ENCODE assay signal across 26 mouse cellular contexts in genomic region chr9:115320156-115320555, GRCm38 (mm10).
"Had no signal": no experiment of that assay in that cellular context is flagged by ENCODE, and none has a peak within 500 bp of the region (broad histone marks: within the 10 kb centered on the region; RNA-seq: fewer than 3 reads in every experiment).

No protein-coding gene starts in this region.

- H3K9ac ChIP-seq: heart, embryonic 13.5 days; heart, embryonic 15.5 days; hindbrain, embryonic 13.5 days; hindbrain, embryonic 15.5 days; kidney, embryonic 15.5 days; limb, embryonic 12.5 days; limb, embryonic 15.5 days; liver, embryonic 12.5 days; liver, embryonic 14.5 days had no signal

- H3K9me3 ChIP-seq: heart, embryonic 15.5 days; hindbrain, embryonic 15.5 days; limb, embryonic 15.5 days had no signal

- H3K4me3 ChIP-seq: heart, adult 2 months; heart, embryonic 13.5 days; heart, embryonic 15.5 days; hindbrain, embryonic 13.5 days; hindbrain, embryonic 15.5 days; kidney, embryonic 15.5 days; limb, embryonic 12.5 days; limb, embryonic 15.5 days; liver, embryonic 12.5 days had no signal

- ATAC-seq: hindbrain, postnatal 0 days; intestine, embryonic 16.5 days; liver, embryonic 12.5 days had no signal

- H3K4me1 ChIP-seq: heart, embryonic 13.5 days; heart, embryonic 15.5 days; kidney, embryonic 15.5 days; limb, embryonic 15.5 days had no signal

- DNase-seq: gastrocnemius, postnatal 14 days; gastrocnemius, postnatal 36 days; heart, adult 2 months; heart, postnatal 14 days; heart, postnatal 36 days; kidney, adult 11 months; kidney, adult 2 months; kidney, adult 9 months; kidney, postnatal 14 days; kidney, postnatal 36 days; layer of hippocampus, adult 9-11 months; layer of hippocampus, postnatal 36 days; left cerebral cortex, postnatal 4 days had no signal

- H3K27me3 ChIP-seq: heart, embryonic 13.5 days; heart, embryonic 15.5 days; hindbrain, embryonic 13.5 days; hindbrain, embryonic 15.5 days; kidney, embryonic 15.5 days; limb, embryonic 12.5 days; limb, embryonic 15.5 days; liver, embryonic 12.5 days had no signal

- H3K36me3 ChIP-seq: heart, embryonic 13.5 days; heart, embryonic 15.5 days; hindbrain, embryonic 13.5 days; hindbrain, embryonic 15.5 days; kidney, embryonic 15.5 days; limb, embryonic 12.5 days; limb, embryonic 15.5 days; liver, embryonic 12.5 days had no signal

- H3K4me2 ChIP-seq: heart, embryonic 11.5 days; heart, embryonic 13.5 days; heart, embryonic 15.5 days; hindbrain, embryonic 13.5 days; hindbrain, embryonic 15.5 days; kidney, embryonic 15.5 days; limb, embryonic 12.5 days; limb, embryonic 15.5 days; liver, embryonic 12.5 days had no signal

- H3K27ac ChIP-seq: heart, adult 2 months; heart, embryonic 13.5 days; heart, embryonic 15.5 days; hindbrain, embryonic 13.5 days; hindbrain, embryonic 15.5 days; hindbrain, postnatal 0 days; kidney, embryonic 15.5 days; kidney, postnatal 0 days; liver, embryonic 12.5 days; liver, embryonic 14.5 days had no signal
